Mouse (Mus musculus): ENCODE data around the gene Gm340.

Gm340 gene

GRCm38 (mm10) chr19:41581706-41582420, at the start of gene Gm340:
Gene Gm340 (plus strand): TSS chr19:41582370.
- DNase-seq = no peak

GRCm38 (mm10) chr19:41534021-41534420, 48.1 kb upstream of the Gm340 start:
- no peak for DNase-seq

GRCm38 (mm10) chr19:41556981-41557380, 25.2 kb upstream of the Gm340 start:
- DNase-seq = no peak

- DNase-seq = no peak
Observed at GRCm38 (mm10) chr19:41557491-41557890, 24.7 kb upstream of the Gm340 start.

- DNase-seq = no peak
Observed at GRCm38 (mm10) chr19:41558891-41559486, 23.2 kb upstream of the Gm340 start.

GRCm38 (mm10) chr19:41560856-41561255, 21.3 kb upstream of the Gm340 start:
- DNase-seq = no peak

- DNase-seq = no peak
Observed at GRCm38 (mm10) chr19:41568791-41569190, 13.4 kb upstream of the Gm340 start.

GRCm38 (mm10) chr19:41573700-41574099, 8.5 kb upstream of the Gm340 start:
- no peak for DNase-seq

GRCm38 (mm10) chr19:41577576-41577975, 4.6 kb upstream of the Gm340 start:
- no peak for DNase-seq

GRCm38 (mm10) chr19:41579311-41579920, 2.8 kb upstream of the Gm340 start:
- no peak for DNase-seq

- DNase-seq = no peak
Observed at GRCm38 (mm10) chr19:41582918-41583514, 846 bp downstream of the Gm340 start.

- no peak for DNase-seq
Observed at GRCm38 (mm10) chr19:41586752-41587151, 4.6 kb downstream of the Gm340 start.

GRCm38 (mm10) chr19:41587431-41588222, 5.5 kb downstream of the Gm340 start:
- DNase-seq = no peak

- DNase-seq = no peak
Observed at GRCm38 (mm10) chr19:41589026-41589425, 6.9 kb downstream of the Gm340 start.

GRCm38 (mm10) chr19:41589681-41590080, 7.5 kb downstream of the Gm340 start:
- DNase-seq = no peak

- no peak for DNase-seq
Observed at GRCm38 (mm10) chr19:41591808-41592207, 9.6 kb downstream of the Gm340 start.

- DNase-seq = no peak
Observed at GRCm38 (mm10) chr19:41597170-41597894, 15.2 kb downstream of the Gm340 start.

GRCm38 (mm10) chr19:41600647-41601046, 18.5 kb downstream of the Gm340 start:
- no peak for DNase-seq

- no peak for DNase-seq
Observed at GRCm38 (mm10) chr19:41606208-41606987, 24.2 kb downstream of the Gm340 start.

- DNase-seq = no peak
Observed at GRCm38 (mm10) chr19:41611683-41612082, 29.5 kb downstream of the Gm340 start.

- no peak for DNase-seq
Observed at GRCm38 (mm10) chr19:41613325-41614087, 31.3 kb downstream of the Gm340 start.

Measured in thymus, postnatal 4 days (tissue).